ENCODE assay signal across 9 mouse cellular contexts in genomic region chr5:75154621-75155235, GRCm38 (mm10). TPM values are rescaled to one million over a fixed set of nuclear protein-coding genes. Genes with fewer than 3 reads are reported as not detected.
DNase-seq lines count a peak whose midpoint lies in the region; ATAC-seq and TF ChIP-seq lines count a peak whose summit lies in the region.
"Had no signal": no experiment of that assay in that cellular context is flagged by ENCODE, and none has a peak within 500 bp of the region (broad histone marks: within the 10 kb centered on the region; RNA-seq: fewer than 3 reads in every experiment).

No protein-coding gene starts in this region.

- H3K4me3 ChIP-seq in spleen, adult 2 months (ENCODE audit: extremely low read depth, insufficient read depth, insufficient read length) = peak overlapping the region; percentile 6; the same call in 1 of the 2 replicates
- H3K4me3 ChIP-seq in hindbrain, embryonic 16.5 days (ENCODE audit: low read length) = peak overlapping the region; percentile 34
- peak overlapping the region; percentile 33 for H3K4me3 ChIP-seq in liver, embryonic 15.5 days (replicated peaks)
- peak overlapping the region; percentile 57 for H3K4me3 ChIP-seq in small intestine, adult 2 months (ENCODE audit: low read depth, low read length)

- H3K4me2 ChIP-seq in hindbrain, embryonic 16.5 days (ENCODE audit: low read length) = peak overlapping the region; percentile 42
- H3K4me2 ChIP-seq in liver, embryonic 15.5 days = peak overlapping the region; percentile 50

- H3K9ac ChIP-seq in hindbrain, embryonic 16.5 days (ENCODE audit: low read depth, low read length) = peak overlapping the region; percentile 44; the same call in 1 of the 2 replicates
- H3K9ac ChIP-seq in liver, embryonic 15.5 days = no peak overlapping the region

- no peak for ATAC-seq in hindbrain, embryonic 16.5 days
- no peak; the same call in 1 of the 2 replicates for ATAC-seq in liver, embryonic 15.5 days (ENCODE audit: insufficient read depth)
- no peak for ATAC-seq in CD4-positive, CD25-positive, alpha-beta regulatory T cell, adult 4 months

- no peaks in the 10 kb centered on the region for H3K36me3 ChIP-seq in spleen, adult 2 months (ENCODE audit: control insufficient read depth, insufficient read depth, low read length)
- H3K36me3 ChIP-seq in hindbrain, embryonic 16.5 days (ENCODE audit: control insufficient read depth, insufficient read depth, low read length) = no peaks in the 10 kb centered on the region
- H3K36me3 ChIP-seq in liver, embryonic 15.5 days (replicated peaks) = no peaks in the 10 kb centered on the region
- H3K36me3 ChIP-seq in small intestine, adult 2 months (ENCODE audit: control insufficient read depth, insufficient read depth, low read length) = no peaks in the 10 kb centered on the region

- H3K9me3 ChIP-seq in hindbrain, embryonic 16.5 days (ENCODE audit: control insufficient read depth, low read length) = no peaks in the 10 kb centered on the region
- no peaks in the 10 kb centered on the region for H3K9me3 ChIP-seq in liver, embryonic 15.5 days (replicated peaks)

- 2% methylated on average over 21 of the region's 21 CpGs for WGBS in spleen, adult 2 months
- under 1% methylated on average over 21 of the region's 21 CpGs for WGBS in hindbrain, embryonic 16.5 days
- WGBS in liver, embryonic 15.5 days (ENCODE audit: insufficient replicate concordance) = under 1% methylated on average over 21 of the region's 21 CpGs
- under 1% methylated on average over 21 of the region's 21 CpGs for WGBS in small intestine, adult 2 months

- H3K4me1 ChIP-seq in spleen, adult 2 months (ENCODE audit: control insufficient read depth, insufficient read depth, insufficient read length) = no peaks in the 10 kb centered on the region; the same call in 1 of the 2 replicates
- H3K4me1 ChIP-seq in hindbrain, embryonic 16.5 days (ENCODE audit: control insufficient read depth, insufficient read depth, low read depth, low read length) = peaks cover 26% of the 10 kb centered on the region
- peaks cover 19% of the 10 kb centered on the region for H3K4me1 ChIP-seq in liver, embryonic 15.5 days (replicated peaks)
- H3K4me1 ChIP-seq in small intestine, adult 2 months (ENCODE audit: control insufficient read depth, insufficient read depth, insufficient read length, low read length) = peaks cover 15% of the 10 kb centered on the region

- H3K27ac ChIP-seq in spleen, adult 2 months (ENCODE audit: insufficient read depth, low read length) = no peak overlapping the region; the same call in 1 of the 2 replicates
- H3K27ac ChIP-seq in hindbrain, embryonic 16.5 days (ENCODE audit: low read depth, low read length) = no peak overlapping the region
- H3K27ac ChIP-seq in liver, embryonic 15.5 days (replicated peaks) = no peak overlapping the region
- H3K27ac ChIP-seq in small intestine, adult 2 months (ENCODE audit: insufficient read depth, low read depth, low read length) = peak overlapping the region; percentile 21; the same call in 1 of the 2 replicates
- H3K27ac ChIP-seq: macrophage had no signal

- no peak for TF ChIP-seq POLR2A in spleen, adult 2 months (IDR thresholded peaks at IDR 0.05; ENCODE audit: low read depth, low read length)
- TF ChIP-seq POLR2A in small intestine, adult 2 months (IDR thresholded peaks at IDR 0.05; ENCODE audit: low read depth, low read length) = no peak

- H3K27me3 ChIP-seq in spleen, adult 2 months (ENCODE audit: control insufficient read depth, insufficient read depth, low read length) = peaks cover 25% of the 10 kb centered on the region
- H3K27me3 ChIP-seq in hindbrain, embryonic 16.5 days (replicated peaks; ENCODE audit: control insufficient read depth, insufficient read depth, low read length) = peaks cover 10% of the 10 kb centered on the region; the same call in 1 of the 2 replicates
- H3K27me3 ChIP-seq in liver, embryonic 15.5 days = peaks cover 74% of the 10 kb centered on the region
- peaks cover 49% of the 10 kb centered on the region for H3K27me3 ChIP-seq in small intestine, adult 2 months (ENCODE audit: control insufficient read depth, insufficient read depth, low read length)

- TF ChIP-seq CTCF in spleen, adult 2 months (IDR thresholded peaks at IDR 0.05; ENCODE audit: extremely low read depth, insufficient read depth, insufficient read length, insufficient replicate concordance) = no peak
- no peak for TF ChIP-seq CTCF in small intestine, adult 2 months (IDR thresholded peaks at IDR 0.05; ENCODE audit: extremely low read depth, insufficient read length, insufficient replicate concordance, low read depth, low read length)

- no peak for DNase-seq in spleen, adult 2 months (ENCODE audit: low read depth in 1 of 2, low spot score in 2 of 2)
- no peak for DNase-seq in spleen, adult 12 weeks (ENCODE audit: low spot score)
- peak; percentile 76 for DNase-seq in forelimb bud, embryonic 11.5 days (ENCODE audit: low read depth, low spot score)
- no peak for DNase-seq in thymus, adult 18-20 months

RNA-seq across cellular contexts. Expression of gene Pdgfra, which starts 2.6 kb away (rescaled TPM):
- 6.7 and 7.8 TPM in 2 replicates for polyA plus RNA-seq in spleen, adult 2 months (2012; rRNA removed)
- polyA plus RNA-seq in hindbrain, embryonic 16.5 days (2015; fragmentation: Nextera tagmentation; extraction: Ambion mirVana) = 20.8 and 22.1 TPM in 2 replicates
- polyA plus RNA-seq in liver, embryonic 15.5 days (2015; fragmentation: Nextera tagmentation; extraction: Ambion mirVana) = 1.3 and 1.7 TPM in 2 replicates
- polyA plus RNA-seq in small intestine, adult 2 months (2012; rRNA removed) = 8.3 and 13.9 TPM in 2 replicates
- polyA plus RNA-seq in CD4-positive, CD25-positive, alpha-beta regulatory T cell, adult 4 months (2017; shearing (Covaris generic)) = under 1 TPM in 1 of 2 experiments, not detected in 1; 0.66 TPM
- polyA plus RNA-seq: macrophage had no signal

Comparison
In these comparisons a context has a peak if more than half of its experiments do, and no peak if none do; other contexts are left out.
1. H3K4me3 ChIP-seq: peak in every context shown above with its lines; median percentile 57 in small intestine, adult 2 months; 34 in hindbrain, embryonic 16.5 days; 33 in liver, embryonic 15.5 days; 6 in spleen, adult 2 months.